Mouse (Mus musculus): ENCODE results near the gene Tnfaip6. TPM values are rescaled to one million over a fixed set of nuclear protein-coding genes. Genes with fewer than 3 reads are reported as not detected.

Gene Tnfaip6
- polyA plus RNA-seq, 1 experiment from 2014 or later, result 3.8 TPM

DNA sequence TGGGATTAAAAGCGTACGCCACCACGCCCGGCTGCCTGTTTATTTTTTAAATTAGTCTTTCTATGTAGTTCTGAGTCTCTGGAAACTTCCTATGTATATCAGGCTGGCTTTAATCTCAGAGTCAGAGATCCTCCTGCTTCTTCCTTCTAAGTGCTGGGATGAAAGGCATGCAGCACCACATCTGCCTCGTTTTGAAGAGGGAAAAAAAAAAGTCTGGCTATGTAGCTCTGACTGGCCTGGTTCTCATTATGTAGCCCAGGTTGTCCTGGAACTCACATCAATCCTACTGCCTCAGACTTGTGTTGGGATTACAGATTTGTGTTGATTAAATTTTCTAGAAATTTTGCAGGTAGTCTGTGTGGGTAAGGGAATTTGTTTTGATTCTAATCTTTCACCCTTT is 33.0 kb downstream of the Tnfaip6 start:
- WGBS, result 87% methylated on average over 5 of the region's 5 CpGs
- H3K4me1 ChIP-seq (ENCODE audit: control insufficient read depth, insufficient read depth, low read depth, low read length), result peaks cover 10% of the 10 kb centered on the region
- no peak for ATAC-seq
- H3K4me3 ChIP-seq (ENCODE audit: low read length), result no peak overlapping the region
- H3K9ac ChIP-seq (ENCODE audit: low read depth, low read length), result no peak overlapping the region
- H3K36me3 ChIP-seq (ENCODE audit: control insufficient read depth, insufficient read depth, low read length), result 0 out of 2 replicates have a peak, but pooled peaks cover 4% of the 10 kb centered on the region
- H3K4me2 ChIP-seq (ENCODE audit: low read length), result no peak overlapping the region
- H3K27ac ChIP-seq (ENCODE audit: low read depth, low read length), result no peak overlapping the region
- H3K27me3 ChIP-seq (replicated peaks; ENCODE audit: control insufficient read depth, insufficient read depth, low read length), result no peaks in the 10 kb centered on the region
- H3K9me3 ChIP-seq (ENCODE audit: control insufficient read depth, low read length), result no peaks in the 10 kb centered on the region

DNA sequence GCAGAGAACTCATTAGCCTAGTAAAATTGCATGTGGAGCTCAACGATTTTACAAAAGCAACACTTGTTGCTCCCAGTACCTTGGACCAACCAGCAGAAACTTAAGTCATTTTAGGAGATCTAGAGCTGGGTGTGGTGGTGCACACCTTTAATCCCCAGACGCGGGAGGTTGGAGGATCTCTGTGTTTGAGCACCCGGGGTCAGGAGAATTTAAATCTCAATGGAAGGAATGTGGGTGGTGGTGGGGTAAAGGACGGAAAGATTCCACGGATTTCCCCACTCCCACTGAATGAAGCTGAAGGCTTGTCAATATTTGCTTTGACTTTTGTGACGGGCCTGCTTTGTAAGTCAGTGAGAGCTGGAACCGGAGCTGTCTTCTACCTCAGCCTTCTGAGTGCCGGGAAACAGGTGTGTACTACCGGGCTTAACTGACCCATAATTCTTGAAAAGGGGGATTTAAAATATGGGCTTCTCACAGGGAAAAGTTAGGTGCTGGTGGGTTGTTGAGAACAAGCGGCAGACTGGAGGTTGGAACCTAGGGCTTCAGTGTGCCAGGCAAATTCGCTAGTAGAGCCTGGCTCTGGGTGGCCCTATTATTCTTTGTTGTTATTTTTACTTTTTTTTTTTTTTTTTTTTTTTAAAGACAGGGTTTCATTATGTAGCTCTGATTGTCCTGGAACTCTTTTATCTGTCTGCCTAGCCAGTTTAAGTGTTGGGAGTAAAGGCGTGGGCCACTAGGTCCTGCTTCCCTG is 33.6 kb downstream of the Tnfaip6 start:
- Histone ChIP-seq H3K9ac (ENCODE audit: low read depth, low read length) (no peak overlapping the region), H3K27ac (ENCODE audit: low read depth, low read length) (no peak overlapping the region), H3K4me2 (ENCODE audit: low read length) (peak overlapping the region; percentile 84), H3K36me3 (ENCODE audit: control insufficient read depth, insufficient read depth, low read length) (0 out of 2 replicates have a peak, but pooled peaks cover 5% of the 10 kb centered on the region), H3K4me1 (ENCODE audit: control insufficient read depth, insufficient read depth, low read depth, low read length) (peaks cover 10% of the 10 kb centered on the region), H3K4me3 (ENCODE audit: low read length) (peak overlapping the region; percentile 98; the same call in 1 of the 2 replicates), H3K9me3 (ENCODE audit: control insufficient read depth, low read length) (no peaks in the 10 kb centered on the region), H3K27me3 (replicated peaks; ENCODE audit: control insufficient read depth, insufficient read depth, low read length) (no peaks in the 10 kb centered on the region)
- WGBS, result 26% methylated on average over 13 of the region's 13 CpGs
- ATAC-seq, result no peak

DNA sequence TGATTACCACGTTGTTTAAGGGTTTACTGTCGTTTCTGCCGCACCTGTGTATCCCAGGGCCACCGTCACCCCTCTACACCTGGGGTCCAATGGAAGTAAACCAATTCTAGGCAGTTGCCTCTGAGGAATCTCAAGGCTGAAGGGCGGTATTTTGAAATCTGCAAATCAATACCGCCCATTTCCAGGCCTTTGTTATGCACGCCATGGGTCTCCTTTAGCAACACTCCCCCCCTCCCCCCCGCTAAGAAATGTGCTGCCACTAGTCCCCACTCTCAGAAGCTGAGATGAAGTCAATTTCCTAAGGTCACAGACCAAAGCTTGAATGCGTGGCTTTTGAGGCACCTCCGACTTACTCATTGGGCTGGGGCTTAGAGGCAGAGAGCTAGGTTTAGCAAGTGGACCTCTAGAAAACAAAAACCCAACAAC is 34.3 kb downstream of the Tnfaip6 start:
- Histone ChIP-seq H3K4me2 (ENCODE audit: low read length) (peak overlapping the region; percentile 84), H3K4me1 (ENCODE audit: control insufficient read depth, insufficient read depth, low read depth, low read length) (peaks cover 10% of the 10 kb centered on the region), H3K36me3 (ENCODE audit: control insufficient read depth, insufficient read depth, low read length) (peaks cover 10% of the 10 kb centered on the region; the same call in 1 of the 2 replicates), H3K4me3 (ENCODE audit: low read length) (peak overlapping the region; percentile 98), H3K9ac (ENCODE audit: low read depth, low read length) (peak overlapping the region; percentile 86), H3K27me3 (replicated peaks; ENCODE audit: control insufficient read depth, insufficient read depth, low read length) (no peaks in the 10 kb centered on the region), H3K27ac (ENCODE audit: low read depth, low read length) (peak overlapping the region; percentile 0; the same call in 1 of the 2 replicates), H3K9me3 (ENCODE audit: control insufficient read depth, low read length) (no peaks in the 10 kb centered on the region)
- peak; percentile 34 for ATAC-seq
- 1% methylated on average over 10 of the region's 10 CpGs for WGBS

DNA sequence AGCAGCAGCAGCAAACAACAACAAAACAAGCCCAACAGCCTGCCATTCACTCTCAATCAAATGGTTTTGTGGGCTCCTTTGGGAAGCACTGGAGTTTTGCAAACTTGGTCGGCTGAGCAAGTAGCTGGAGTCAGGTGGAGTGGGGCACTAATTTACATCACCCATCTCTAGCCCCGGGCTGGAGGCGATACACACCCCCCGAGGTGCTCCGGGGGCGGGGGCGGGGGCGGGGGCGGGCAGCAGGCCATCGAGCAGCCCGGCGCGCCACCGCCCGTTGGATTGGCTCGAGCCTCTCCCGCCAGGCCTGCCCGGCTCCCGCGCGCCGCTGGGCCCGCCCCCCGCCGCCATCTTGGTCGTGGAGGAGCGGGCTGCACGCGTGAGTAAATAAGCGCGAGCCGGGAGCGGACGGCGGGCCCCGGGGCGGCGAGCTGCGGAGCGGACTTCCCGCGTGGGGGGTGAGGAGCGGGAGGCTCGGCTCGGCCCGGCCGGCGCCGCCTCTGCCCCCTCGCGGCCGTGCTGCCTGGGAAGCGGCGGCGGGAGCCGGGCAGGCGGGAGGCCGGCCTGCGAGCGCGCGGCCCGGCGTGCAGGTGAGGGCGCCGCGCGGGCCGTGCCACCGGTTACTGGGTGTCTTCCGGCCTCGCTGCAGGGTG is 34.8 kb downstream of the Tnfaip6 start, which contains the start of gene Rif1:
Rif1 (plus strand) TSS at position 342 of the 650 bp plus-strand sequence.
- Histone ChIP-seq H3K27ac (ENCODE audit: low read depth, low read length) (peak within 1 kb of the TSS; percentile 76), H3K4me1 (ENCODE audit: control insufficient read depth, insufficient read depth, low read depth, low read length) (peaks cover 10% of the 10 kb centered on the region), H3K4me2 (ENCODE audit: low read length) (peak within 1 kb of the TSS; percentile 84), H3K27me3 (replicated peaks; ENCODE audit: control insufficient read depth, insufficient read depth, low read length) (no peaks in the 10 kb centered on the region), H3K9ac (ENCODE audit: low read depth, low read length) (peak within 1 kb of the TSS; percentile 86), H3K4me3 (ENCODE audit: low read length) (peak within 1 kb of the TSS; percentile 98), H3K36me3 (ENCODE audit: control insufficient read depth, insufficient read depth, low read length) (peaks cover 13% of the 10 kb centered on the region; the same call in 1 of the 2 replicates), H3K9me3 (ENCODE audit: control insufficient read depth, low read length) (no peaks in the 10 kb centered on the region)
- peak; percentile 98 for ATAC-seq
- WGBS, result under 1% methylated on average over 36 of the region's 72 CpGs

- H3K36me3 ChIP-seq (ENCODE audit: control insufficient read depth, insufficient read depth, low read length), result peaks cover 13% of the 10 kb centered on the region; the same call in 1 of the 2 replicates
- peak overlapping the region; percentile 98 for H3K4me3 ChIP-seq (ENCODE audit: low read length)
- no peaks in the 10 kb centered on the region for H3K9me3 ChIP-seq (ENCODE audit: control insufficient read depth, low read length)
- peaks cover 10% of the 10 kb centered on the region for H3K4me1 ChIP-seq (ENCODE audit: control insufficient read depth, insufficient read depth, low read depth, low read length)
- WGBS, result 2% methylated on average over 56 of the region's 56 CpGs
- no peaks in the 10 kb centered on the region for H3K27me3 ChIP-seq (replicated peaks; ENCODE audit: control insufficient read depth, insufficient read depth, low read length)
- no peak; the same call in 1 of the 2 replicates for ATAC-seq
- H3K27ac ChIP-seq (ENCODE audit: low read depth, low read length), result peak overlapping the region; percentile 76
- H3K9ac ChIP-seq (ENCODE audit: low read depth, low read length), result peak overlapping the region; percentile 86
- peak overlapping the region; percentile 84 for H3K4me2 ChIP-seq (ENCODE audit: low read length)
Measured at GRCm38 (mm10) chr2:52073141-52073904, 35.5 kb downstream of the Tnfaip6 start.

- Histone ChIP-seq H3K4me2 (ENCODE audit: low read length) (no peak overlapping the region), H3K9ac (ENCODE audit: low read depth, low read length) (no peak overlapping the region), H3K27ac (ENCODE audit: low read depth, low read length) (no peak overlapping the region), H3K9me3 (ENCODE audit: control insufficient read depth, low read length) (no peaks in the 10 kb centered on the region), H3K4me1 (ENCODE audit: control insufficient read depth, insufficient read depth, low read depth, low read length) (peaks cover 5% of the 10 kb centered on the region), H3K4me3 (ENCODE audit: low read length) (no peak overlapping the region), H3K36me3 (ENCODE audit: control insufficient read depth, insufficient read depth, low read length) (peaks cover 25% of the 10 kb centered on the region), H3K27me3 (replicated peaks; ENCODE audit: control insufficient read depth, insufficient read depth, low read length) (no peaks in the 10 kb centered on the region)
- 97% methylated on average over 2 of the region's 2 CpGs for WGBS
- no peak for ATAC-seq
Measured at GRCm38 (mm10) chr2:52078666-52079065, 40.9 kb downstream of the Tnfaip6 start.

GRCm38 (mm10) chr2:52084013-52084412 is 46.2 kb downstream of the Tnfaip6 start:
- WGBS, result 95% methylated on average over 3 of the region's 3 CpGs

DNA sequence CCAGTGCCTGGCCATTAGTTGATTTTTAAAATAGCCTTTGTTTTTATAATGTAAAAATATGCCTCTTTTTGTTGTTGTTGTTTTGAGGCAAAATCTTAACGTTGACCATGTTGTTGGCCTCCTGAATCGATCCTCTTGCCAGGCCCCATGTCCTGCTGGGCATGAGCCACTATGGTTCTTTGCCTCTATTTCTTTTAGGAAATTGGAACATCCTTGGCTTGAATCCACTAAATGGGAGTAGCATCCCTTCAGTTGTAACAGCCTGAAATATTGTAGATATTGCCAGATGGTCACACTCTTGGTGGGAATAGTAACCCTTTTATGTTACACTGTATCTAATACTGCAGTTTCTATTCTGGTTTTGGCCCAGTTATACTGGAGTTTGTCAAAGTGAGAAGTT is 46.8 kb downstream of the Tnfaip6 start:
- H3K9ac ChIP-seq (ENCODE audit: low read depth, low read length), result no peak overlapping the region

More at GRCm38 (mm10) chr2:52084013-52084412, 46.2 kb downstream of the Tnfaip6 start:
- H3K9ac ChIP-seq (ENCODE audit: low read depth, low read length), result no peak overlapping the region
- no peak overlapping the region for H3K4me2 ChIP-seq (ENCODE audit: low read length)
- no peaks in the 10 kb centered on the region for H3K27me3 ChIP-seq (replicated peaks; ENCODE audit: control insufficient read depth, insufficient read depth, low read length)
- no peak overlapping the region for H3K4me3 ChIP-seq (ENCODE audit: low read length)
- no peak overlapping the region for H3K27ac ChIP-seq (ENCODE audit: low read depth, low read length)
- peaks cover 30% of the 10 kb centered on the region for H3K36me3 ChIP-seq (ENCODE audit: control insufficient read depth, insufficient read depth, low read length)
- no peaks in the 10 kb centered on the region for H3K4me1 ChIP-seq (ENCODE audit: control insufficient read depth, insufficient read depth, low read depth, low read length)
- no peaks in the 10 kb centered on the region for H3K9me3 ChIP-seq (ENCODE audit: control insufficient read depth, low read length)
- ATAC-seq, result no peak

More for the DNA sequence above, 46.8 kb downstream of the Tnfaip6 start:
- peaks cover 33% of the 10 kb centered on the region for H3K36me3 ChIP-seq (ENCODE audit: control insufficient read depth, insufficient read depth, low read length)
- no peak for ATAC-seq
- 90% methylated on average over 2 of the region's 2 CpGs for WGBS
- H3K4me3 ChIP-seq (ENCODE audit: low read length), result no peak overlapping the region
- no peaks in the 10 kb centered on the region for H3K4me1 ChIP-seq (ENCODE audit: control insufficient read depth, insufficient read depth, low read depth, low read length)
- no peak overlapping the region for H3K27ac ChIP-seq (ENCODE audit: low read depth, low read length)
- H3K4me2 ChIP-seq (ENCODE audit: low read length), result no peak overlapping the region
- no peaks in the 10 kb centered on the region for H3K27me3 ChIP-seq (replicated peaks; ENCODE audit: control insufficient read depth, insufficient read depth, low read length)
- H3K9me3 ChIP-seq (ENCODE audit: control insufficient read depth, low read length), result no peaks in the 10 kb centered on the region

Data from hindbrain, embryonic 16.5 days (tissue).